Mouse (Mus musculus): Measurements from ENCODE around the gene St7l.

St7l gene

GRCm38 (mm10) chr3:104963331-104964276 is 99.8 kb downstream of the St7l start:
- DNase-seq (ENCODE audit: low spot score) = no peak

GRCm38 (mm10) chr3:104965070-104965855 is 101.5 kb downstream of the St7l start:
- no peak for DNase-seq (ENCODE audit: low spot score)

- DNase-seq (ENCODE audit: low spot score) = no peak
Measured at GRCm38 (mm10) chr3:104965991-104966554, 102.3 kb downstream of the St7l start.

DNA sequence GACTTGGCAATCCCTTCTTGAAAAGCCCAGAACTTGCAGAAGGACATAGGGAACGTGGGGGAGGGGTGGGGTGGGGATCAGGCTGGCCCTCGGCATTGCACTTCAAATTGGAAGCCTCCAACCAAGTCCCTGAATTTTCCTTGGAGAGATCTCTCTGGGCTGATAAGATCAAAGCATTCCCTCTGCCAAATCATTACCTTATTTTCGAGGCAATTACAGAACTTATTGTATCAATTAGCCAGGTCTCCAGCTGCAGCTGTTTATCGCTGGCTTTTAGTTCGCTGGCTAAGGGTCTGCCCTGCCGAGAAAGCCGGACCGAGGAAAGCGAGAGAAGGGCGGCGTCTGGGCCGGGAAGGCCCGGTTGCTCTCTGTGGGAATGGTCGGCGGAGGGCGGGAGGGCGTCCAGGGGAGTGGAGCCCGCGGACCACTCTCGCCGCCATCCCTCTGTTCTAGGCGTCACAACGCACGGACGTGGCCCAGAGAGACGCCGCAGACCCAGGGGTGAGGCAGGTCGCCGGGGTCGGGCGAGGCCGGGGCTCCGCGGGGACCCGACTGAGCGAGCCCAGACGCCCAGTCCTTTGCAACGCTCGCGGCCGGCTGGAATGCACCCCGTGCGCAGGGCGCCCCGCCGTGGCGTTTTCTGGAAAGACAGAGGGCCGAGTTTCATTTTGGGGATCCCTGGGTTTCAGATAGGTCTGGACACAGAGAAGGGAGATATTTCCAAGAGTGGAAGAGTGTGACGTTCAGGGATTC is 103.9 kb downstream of the St7l start:
- DNase-seq (ENCODE audit: low spot score) = peak; percentile 94

All from urinary bladder, postnatal 25 days (tissue).